ENCODE assay signal across 9 mouse cellular contexts in genomic region chr7:24333304-24333986, GRCm38 (mm10). TPM values are rescaled to one million over a fixed set of nuclear protein-coding genes. Genes with fewer than 3 reads are reported as not detected.
DNase-seq lines count a peak whose midpoint lies in the region; ATAC-seq and TF ChIP-seq lines count a peak whose summit lies in the region.
"Had no signal": no experiment of that assay in that cellular context is flagged by ENCODE, and none has a peak within 500 bp of the region (broad histone marks: within the 10 kb centered on the region; RNA-seq: fewer than 3 reads in every experiment).

TSS of gene Tescl (minus strand) at chr7:24333936.

- H3K4me2 ChIP-seq in hindbrain, postnatal 0 days (ENCODE audit: low read depth, low read length): 0 out of 2 replicates have a peak within 1 kb of the TSS, but pooled peaks have one; percentile 11

- H3K27me3 ChIP-seq in hindbrain, postnatal 0 days (ENCODE audit: insufficient read depth, low read length): no peaks in the 10 kb centered on the region; the same call in 1 of the 2 replicates

- H3K27ac ChIP-seq in layer of hippocampus, adult 2 months: no peak within 1 kb of the TSS
- no peak within 1 kb of the TSS for H3K27ac ChIP-seq in hindbrain, postnatal 0 days

- H3K9me3 ChIP-seq in hindbrain, postnatal 0 days (ENCODE audit: low read length): no peaks in the 10 kb centered on the region

- no peak for ATAC-seq in hindbrain, postnatal 0 days
- peak; percentile 46 for ATAC-seq in megakaryocyte progenitor cell, adult 5-6 weeks (replicated peaks; ENCODE audit: poor library complexity)
- ATAC-seq: inflammation-experienced regulatory T-cells, adult 6 months had no signal

- TF ChIP-seq CTCF in layer of hippocampus, adult 2 months (conservative IDR thresholded peaks at IDR 0.05): no peak
- no peak for TF ChIP-seq CTCF in hindbrain, postnatal 0 days (IDR thresholded peaks at IDR 0.05; ENCODE audit: low read depth)

- peak within 1 kb of the TSS; percentile 23 for H3K4me3 ChIP-seq in layer of hippocampus, adult 2 months
- H3K4me3 ChIP-seq in hindbrain, postnatal 0 days (ENCODE audit: low read length): no peak within 1 kb of the TSS

- H3K4me1 ChIP-seq in hindbrain, postnatal 0 days (ENCODE audit: insufficient read depth, low read length): no peaks in the 10 kb centered on the region

- no peak within 1 kb of the TSS for H3K9ac ChIP-seq in hindbrain, postnatal 0 days (replicated peaks; ENCODE audit: low read length)

- 51% methylated on average over 49 of the region's 49 CpGs for WGBS in hindbrain, postnatal 0 days

- DNase-seq in adrenal gland, postnatal 10 days: peak; percentile 12
- DNase-seq in adrenal gland, adult 2 months: no peak
- DNase-seq in layer of hippocampus, adult 2 months (ENCODE audit: low spot score in 2 of 2): no peak
- no peak for DNase-seq in layer of hippocampus, postnatal 25 days (ENCODE audit: extremely low spot score in 1 of 2, low spot score in 1 of 2)
- no peak for DNase-seq in hindbrain, postnatal 0 days (ENCODE audit: low spot score)
- no peak for DNase-seq in embryo, embryonic 11 days
- DNase-seq in spleen, postnatal 10 days (ENCODE audit: low spot score in 2 of 2): no peak

- H3K36me3 ChIP-seq in hindbrain, postnatal 0 days (ENCODE audit: insufficient read depth, low read length): no peaks in the 10 kb centered on the region

RNA-seq across cellular contexts. Expression of gene Tescl, which starts in this region (rescaled TPM):
- under 1 TPM; 0.36 to 0.42 TPM for total RNA-seq in adrenal gland, postnatal 10 days (2021)
- total RNA-seq in adrenal gland, adult 2 months (2021): 1 to 10 TPM in 1 of 2 experiments, under 1 TPM in 1; 0.58 to 1.2 TPM
- 1.2 and 1.8 TPM in 2 replicates for polyA plus RNA-seq in adrenal gland, adult 2 months (2012; rRNA removed)
- total RNA-seq in layer of hippocampus, adult 2 months (2021): not detected
- not detected for total RNA-seq in layer of hippocampus, postnatal 25 days (2021)
- not detected in 2 replicates for total RNA-seq in hindbrain, postnatal 0 days (2014; rRNA removed)
- polyA plus RNA-seq in hindbrain, postnatal 0 days (2015; fragmentation: Nextera tagmentation; extraction: Ambion mirVana): 0.46 TPM in 1 of 2 replicates, not detected in the other
- not detected in 2 replicates for total RNA-seq in megakaryocyte progenitor cell, adult 5-6 weeks (2015)
- total RNA-seq in megakaryocyte progenitor cell, adult 5-6 weeks (2017): not detected in 2 replicates
- polyA plus RNA-seq: inflammation-experienced regulatory T-cells, adult 6 months had no signal

Comparison
In these comparisons a context has a peak if more than half of its experiments do, and no peak if none do; other contexts are left out.
1. Peak in DNase-seq in adrenal gland, postnatal 10 days; RNA of the gene not detected or under 1 TPM.
2. Peak in ATAC-seq in megakaryocyte progenitor cell, adult 5-6 weeks; RNA of the gene not detected or under 1 TPM.